Mouse (Mus musculus): ENCODE data around the gene Nags. TPM values are rescaled to one million over a fixed set of nuclear protein-coding genes. Genes with fewer than 3 reads are reported as not detected.

Gene Nags
- polyA plus RNA-seq, 1 experiment from 2014 or later = 0.08 TPM

- Histone ChIP-seq H3K4me3 (ENCODE audit: low read depth, low read length) (peak overlapping the region; percentile 62), H3K36me3 (ENCODE audit: control insufficient read depth, insufficient read depth, low read length) (peaks cover 2% of the 10 kb centered on the region), H3K4me2 (ENCODE audit: low read depth, severe bottlenecking) (peak overlapping the region; percentile 90), H3K9ac (ENCODE audit: low read length) (peak overlapping the region; percentile 70; the same call in 1 of the 2 replicates), H3K27me3 (ENCODE audit: control insufficient read depth, insufficient read depth, low read length) (no peaks in the 10 kb centered on the region), H3K4me1 (ENCODE audit: control insufficient read depth, insufficient read depth, low read length) (peaks cover 15% of the 10 kb centered on the region), H3K27ac (replicated peaks; ENCODE audit: low read depth, low read length) (no peak overlapping the region), H3K9me3 (ENCODE audit: control insufficient read depth, low read length) (no peaks in the 10 kb centered on the region)
- no peak for ATAC-seq (ENCODE audit: insufficient number of reproducible peaks, low FRiP score, low TSS enrichment, low read depth)
- DNase-seq (ENCODE audit: low spot score) = no peak
- WGBS = 74% methylated on average over 6 of the region's 6 CpGs
Measured at GRCm38 (mm10) chr11:102188980-102189379, 43.7 kb downstream of the Nags start.

DNA sequence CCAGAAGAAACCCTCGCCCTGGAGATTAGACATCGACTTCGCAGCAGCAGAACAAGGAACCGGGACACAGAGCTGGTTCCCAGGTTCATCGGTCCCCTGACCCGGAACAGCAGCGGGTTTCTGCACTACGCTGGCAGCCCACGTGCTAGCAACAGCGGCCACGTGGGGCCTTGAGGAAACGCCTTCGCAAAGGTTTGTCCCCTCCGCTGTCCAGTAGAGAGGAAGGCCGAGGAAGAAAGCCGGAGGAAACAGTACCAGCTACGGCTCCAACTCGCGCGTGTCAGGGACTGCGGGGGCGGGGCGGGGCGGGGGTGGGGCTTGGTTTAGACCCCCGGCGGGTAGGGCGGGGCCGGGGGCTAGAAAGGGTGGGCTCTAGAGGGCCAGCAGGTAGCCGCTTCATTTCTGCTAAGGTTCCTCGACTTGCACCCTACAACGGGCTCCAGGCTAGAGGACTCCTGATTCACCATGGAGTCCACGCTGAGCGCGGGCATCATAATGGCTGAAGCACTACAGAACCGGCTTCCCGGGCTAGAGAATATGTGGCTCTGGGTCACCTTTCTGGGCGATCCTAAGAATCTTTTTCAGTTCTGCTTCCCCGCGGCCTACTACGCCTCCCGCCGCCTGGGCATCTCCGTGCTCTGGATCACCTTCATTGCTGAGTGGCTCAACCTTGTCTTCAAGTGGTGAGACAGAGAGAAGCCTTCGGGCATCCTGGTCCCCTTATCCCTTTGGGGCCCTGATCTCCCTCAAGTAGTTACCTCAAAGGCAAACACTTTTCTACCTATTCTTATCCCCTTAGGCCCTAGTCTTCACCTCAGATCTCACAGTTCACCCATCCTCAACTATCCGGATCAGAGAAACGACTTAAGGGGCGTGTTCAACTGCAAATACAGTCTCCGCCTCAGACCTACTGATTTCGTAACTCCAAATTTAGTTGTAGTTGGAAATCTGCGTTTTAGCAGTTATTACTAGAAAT, 44.4 kb downstream of the Nags start, which contains the start of gene G6pc3:
TSS of gene G6pc3 (plus strand) at position 160 of the 976 bp plus-strand sequence.
- Histone ChIP-seq H3K9me3 (ENCODE audit: control insufficient read depth, low read length) (no peaks in the 10 kb centered on the region), H3K36me3 (ENCODE audit: control insufficient read depth, insufficient read depth, low read length) (peaks cover 2% of the 10 kb centered on the region), H3K4me1 (ENCODE audit: control insufficient read depth, insufficient read depth, low read length) (peaks cover 11% of the 10 kb centered on the region), H3K4me2 (ENCODE audit: low read depth, severe bottlenecking) (peak within 1 kb of the TSS; percentile 90), H3K9ac (ENCODE audit: low read length) (peak within 1 kb of the TSS; percentile 70), H3K4me3 (ENCODE audit: low read depth, low read length) (peak within 1 kb of the TSS; percentile 62), H3K27me3 (ENCODE audit: control insufficient read depth, insufficient read depth, low read length) (no peaks in the 10 kb centered on the region), H3K27ac (replicated peaks; ENCODE audit: low read depth, low read length) (0 out of 2 replicates have a peak within 1 kb of the TSS, but pooled peaks have one; percentile 18)
- WGBS = 3% methylated on average over 47 of the region's 50 CpGs
- DNase-seq (ENCODE audit: low spot score) = peak; percentile 86
- ATAC-seq (ENCODE audit: insufficient number of reproducible peaks, low FRiP score, low TSS enrichment, low read depth) = peak; percentile 87

GRCm38 (mm10) chr11:102190848-102191247, 45.5 kb downstream of the Nags start:
- Histone ChIP-seq H3K27ac (replicated peaks; ENCODE audit: low read depth, low read length) (no peak overlapping the region), H3K4me2 (ENCODE audit: low read depth, severe bottlenecking) (peak overlapping the region; percentile 90), H3K4me1 (ENCODE audit: control insufficient read depth, insufficient read depth, low read length) (peaks cover 11% of the 10 kb centered on the region), H3K36me3 (ENCODE audit: control insufficient read depth, insufficient read depth, low read length) (peaks cover 4% of the 10 kb centered on the region), H3K9ac (ENCODE audit: low read length) (peak overlapping the region; percentile 41), H3K4me3 (ENCODE audit: low read depth, low read length) (peak overlapping the region; percentile 62; the same call in 1 of the 2 replicates), H3K9me3 (ENCODE audit: control insufficient read depth, low read length) (no peaks in the 10 kb centered on the region), H3K27me3 (ENCODE audit: control insufficient read depth, insufficient read depth, low read length) (no peaks in the 10 kb centered on the region)
- ATAC-seq (ENCODE audit: insufficient number of reproducible peaks, low FRiP score, low TSS enrichment, low read depth) = no peak
- no peak for DNase-seq (ENCODE audit: low spot score)
- WGBS = 38% methylated on average over 4 of the region's 4 CpGs

DNA sequence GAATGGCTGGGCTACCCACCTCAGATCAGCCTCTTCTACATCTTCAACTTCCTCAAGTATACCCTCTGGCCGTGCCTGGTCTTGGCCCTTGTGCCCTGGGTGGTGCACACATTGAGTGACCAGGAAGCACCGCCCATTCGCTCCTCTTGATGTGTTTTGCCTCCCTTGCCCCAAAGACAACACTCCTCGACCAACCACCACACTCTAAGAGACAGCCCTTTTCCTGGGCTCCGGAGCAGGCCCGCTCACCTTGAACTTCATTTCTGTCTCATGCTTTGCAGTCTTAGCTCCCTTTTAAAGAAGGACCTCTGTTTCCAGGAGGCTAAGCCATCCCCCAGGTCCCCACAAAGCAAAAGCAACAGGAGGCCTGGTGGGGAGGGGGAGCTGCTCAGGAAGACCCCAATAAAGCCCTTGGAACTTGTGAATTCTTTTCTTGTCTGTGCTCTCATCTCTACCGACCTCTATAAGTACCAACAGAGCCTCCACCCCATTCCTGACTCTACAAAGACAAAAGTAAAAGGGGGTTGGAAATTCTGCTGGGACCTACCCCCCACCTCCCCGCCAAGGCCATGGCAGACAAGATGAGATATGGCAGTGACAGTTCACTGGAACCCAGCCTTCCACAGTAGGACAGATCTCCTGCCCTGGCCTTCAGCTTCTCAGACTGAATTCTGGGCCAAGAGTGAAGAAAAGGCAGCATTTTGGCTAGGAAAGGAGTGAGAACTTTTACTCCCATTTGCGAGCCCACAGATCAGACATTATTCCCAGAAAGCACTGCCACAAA, 48.5 kb downstream of the Nags start:
- Histone ChIP-seq H3K27me3 (ENCODE audit: control insufficient read depth, insufficient read depth, low read length) (no peaks in the 10 kb centered on the region), H3K36me3 (ENCODE audit: control insufficient read depth, insufficient read depth, low read length) (peaks cover 10% of the 10 kb centered on the region)

GRCm38 (mm10) chr11:102196018-102196797, 50.9 kb downstream of the Nags start:
- DNase-seq (ENCODE audit: low spot score) (no peak), ATAC-seq (ENCODE audit: insufficient number of reproducible peaks, low FRiP score, low TSS enrichment, low read depth) (no peak)
- H3K27ac ChIP-seq (replicated peaks; ENCODE audit: low read depth, low read length) = no peak overlapping the region
- peaks cover 12% of the 10 kb centered on the region for H3K36me3 ChIP-seq (ENCODE audit: control insufficient read depth, insufficient read depth, low read length)
- H3K27me3 ChIP-seq (ENCODE audit: control insufficient read depth, insufficient read depth, low read length) = no peaks in the 10 kb centered on the region
- H3K4me2 ChIP-seq (ENCODE audit: low read depth, severe bottlenecking) = no peak overlapping the region
- no peaks in the 10 kb centered on the region for H3K9me3 ChIP-seq (ENCODE audit: control insufficient read depth, low read length)
- 84% methylated on average over 21 of the region's 21 CpGs for WGBS
- peaks cover 10% of the 10 kb centered on the region for H3K4me1 ChIP-seq (ENCODE audit: control insufficient read depth, insufficient read depth, low read length)
- no peak overlapping the region for H3K4me3 ChIP-seq (ENCODE audit: low read depth, low read length)
- H3K9ac ChIP-seq (ENCODE audit: low read length) = no peak overlapping the region

More for the DNA sequence above, 48.5 kb downstream of the Nags start:
- Histone ChIP-seq H3K27ac (replicated peaks; ENCODE audit: low read depth, low read length) (no peak overlapping the region), H3K9ac (ENCODE audit: low read length) (no peak overlapping the region), H3K9me3 (ENCODE audit: control insufficient read depth, low read length) (no peaks in the 10 kb centered on the region), H3K4me1 (ENCODE audit: control insufficient read depth, insufficient read depth, low read length) (peaks cover 11% of the 10 kb centered on the region), H3K4me2 (ENCODE audit: low read depth, severe bottlenecking) (no peak overlapping the region), H3K4me3 (ENCODE audit: low read depth, low read length) (no peak overlapping the region)
- DNase-seq (ENCODE audit: low spot score) (no peak), ATAC-seq (ENCODE audit: insufficient number of reproducible peaks, low FRiP score, low TSS enrichment, low read depth) (no peak)
- 85% methylated on average over 9 of the region's 9 CpGs for WGBS

DNA sequence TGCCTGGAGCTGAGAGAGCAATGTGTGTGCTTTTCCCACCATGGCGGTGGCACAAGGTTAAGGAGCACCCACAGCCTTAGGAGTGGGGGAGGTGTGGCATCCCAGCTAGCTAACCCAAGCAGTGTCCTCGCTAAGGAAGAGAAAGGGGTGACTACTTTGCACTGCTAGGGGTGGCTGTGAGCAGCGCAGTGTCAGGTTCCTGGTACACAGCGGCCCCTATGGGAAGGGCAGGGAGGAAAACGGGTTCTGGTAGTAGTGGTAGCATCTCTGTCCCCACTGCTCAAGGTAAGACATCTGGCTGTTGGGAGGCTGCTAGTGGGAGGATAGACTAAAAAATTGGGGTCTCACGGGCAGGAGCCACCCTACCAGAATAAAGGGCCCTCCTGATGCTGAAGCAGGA, 52.9 kb downstream of the Nags start:
- no peak for DNase-seq (ENCODE audit: low spot score)
- Histone ChIP-seq H3K4me2 (ENCODE audit: low read depth, severe bottlenecking) (no peak overlapping the region), H3K27me3 (ENCODE audit: control insufficient read depth, insufficient read depth, low read length) (no peaks in the 10 kb centered on the region), H3K4me3 (ENCODE audit: low read depth, low read length) (no peak overlapping the region), H3K9me3 (ENCODE audit: control insufficient read depth, low read length) (no peaks in the 10 kb centered on the region), H3K27ac (replicated peaks; ENCODE audit: low read depth, low read length) (no peak overlapping the region), H3K9ac (ENCODE audit: low read length) (no peak overlapping the region), H3K4me1 (ENCODE audit: control insufficient read depth, insufficient read depth, low read length) (peaks cover 10% of the 10 kb centered on the region; the same call in 1 of the 2 replicates), H3K36me3 (ENCODE audit: control insufficient read depth, insufficient read depth, low read length) (peaks cover 12% of the 10 kb centered on the region)
- ATAC-seq (ENCODE audit: insufficient number of reproducible peaks, low FRiP score, low TSS enrichment, low read depth) = no peak
- WGBS = 67% methylated on average over 6 of the region's 6 CpGs
